8 mouse cellular contexts compared by ENCODE assay signal in the genomic region with DNA sequence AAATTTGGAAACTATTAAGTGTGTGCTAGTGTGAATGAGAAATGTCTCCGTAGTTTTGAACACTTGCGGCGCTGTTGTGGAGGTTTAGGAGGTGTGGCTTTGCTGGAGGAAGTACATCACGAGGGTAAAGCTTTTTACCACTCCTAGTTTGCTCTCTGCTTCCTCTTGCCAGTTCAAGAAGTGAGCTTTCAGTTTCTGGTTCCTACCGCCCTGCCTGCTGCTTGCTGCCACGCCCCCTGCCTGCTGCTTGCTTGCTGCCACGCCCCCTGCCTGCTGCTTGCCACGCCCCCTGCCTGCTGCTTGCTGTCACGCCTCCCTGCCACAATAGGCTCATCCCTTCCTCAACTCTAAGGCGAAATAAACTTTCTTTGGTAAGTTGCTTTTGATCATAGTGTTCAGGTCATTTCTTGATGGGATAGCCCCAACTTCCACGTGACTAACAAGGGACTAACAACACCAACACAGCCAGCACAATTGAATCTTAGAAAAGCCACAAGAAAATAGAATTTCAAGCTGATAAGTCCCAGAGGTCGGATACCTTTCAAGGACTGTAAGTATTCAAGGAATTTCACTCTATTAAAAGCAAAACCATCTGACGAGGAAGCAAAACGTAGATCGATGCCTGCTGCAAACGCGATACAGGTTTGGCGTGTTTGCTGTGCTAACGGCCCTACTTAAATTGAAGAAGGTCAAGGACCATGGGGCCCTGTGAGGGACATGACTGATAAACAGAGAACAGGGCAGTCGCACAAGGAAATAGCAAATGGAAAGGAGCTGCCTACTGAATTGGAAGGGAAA. TPM values are rescaled to one million over a fixed set of nuclear protein-coding genes. Genes with fewer than 3 reads are reported as not detected.
DNase-seq lines count a peak whose midpoint lies in the region; ATAC-seq lines count a peak whose summit lies in the region.

No protein-coding gene starts in this region.

- ATAC-seq in midbrain, embryonic 12.5 days (ENCODE audit: low FRiP score, low read depth): peak; percentile 65; the same call in 1 of the 2 replicates
- ATAC-seq in midbrain, embryonic 13.5 days: no peak
- peak; percentile 99 for ATAC-seq in common myeloid progenitor, adult 5-6 weeks (replicated peaks; ENCODE audit: low read depth, poor library complexity, severe bottlenecking)
- no peak; the same call in 1 of the 2 replicates for ATAC-seq in erythroid progenitor cell, adult 5-6 weeks (replicated peaks; ENCODE audit: low FRiP score, poor library complexity, severe bottlenecking)

- H3K36me3 ChIP-seq in midbrain, embryonic 12.5 days: no peaks in the 10 kb centered on the region
- no peaks in the 10 kb centered on the region for H3K36me3 ChIP-seq in midbrain, embryonic 13.5 days

- H3K9me3 ChIP-seq in midbrain, embryonic 12.5 days: no peaks in the 10 kb centered on the region
- H3K9me3 ChIP-seq in midbrain, embryonic 13.5 days: no peaks in the 10 kb centered on the region

- no peak overlapping the region for H3K27ac ChIP-seq in midbrain, embryonic 12.5 days (replicated peaks)
- no peak overlapping the region for H3K27ac ChIP-seq in midbrain, embryonic 13.5 days

- H3K4me3 ChIP-seq in midbrain, embryonic 12.5 days: no peak overlapping the region
- no peak overlapping the region for H3K4me3 ChIP-seq in midbrain, embryonic 13.5 days (replicated peaks)

- peak; percentile 79 to 85 for DNase-seq in heart, adult 18-20 months
- DNase-seq in kidney, adult 18-20 months: peak; percentile 64
- peak; percentile 87 to 89 for DNase-seq in lung, adult 18-20 months
- DNase-seq in retina, postnatal 7 days (ENCODE audit: low read depth, low spot score): peak; percentile 40

- H3K4me1 ChIP-seq in midbrain, embryonic 12.5 days: no peaks in the 10 kb centered on the region
- H3K4me1 ChIP-seq in midbrain, embryonic 13.5 days (replicated peaks): no peaks in the 10 kb centered on the region

- 27% methylated on average over 20 of the region's 20 CpGs for WGBS in midbrain, embryonic 12.5 days
- WGBS in midbrain, embryonic 13.5 days: 27% methylated on average over 20 of the region's 20 CpGs

- no peak overlapping the region for H3K9ac ChIP-seq in midbrain, embryonic 12.5 days (replicated peaks)
- H3K9ac ChIP-seq in midbrain, embryonic 13.5 days (replicated peaks): no peak overlapping the region

- no peaks in the 10 kb centered on the region for H3K27me3 ChIP-seq in midbrain, embryonic 12.5 days
- H3K27me3 ChIP-seq in midbrain, embryonic 13.5 days: no peaks in the 10 kb centered on the region

- 0 out of 2 replicates have a peak overlapping the region, but pooled peaks have one; percentile 4 for H3K4me2 ChIP-seq in midbrain, embryonic 12.5 days (replicated peaks)
- no peak overlapping the region for H3K4me2 ChIP-seq in midbrain, embryonic 13.5 days (replicated peaks)

RNA-seq across cellular contexts. Expression of a gene that starts 35.7 kb away (rescaled TPM):
- 24.0 and 25.4 TPM in 2 replicates for polyA plus RNA-seq in midbrain, embryonic 12.5 days (2016; fragmentation: Nextera tagmentation; extraction: Ambion mirVana)
- 35.1 and 38.1 TPM in 2 replicates for polyA plus RNA-seq in midbrain, embryonic 13.5 days (2015; fragmentation: Nextera tagmentation; extraction: Ambion mirVana)
- 0.10 and 4.3 TPM in 2 replicates for total RNA-seq in common myeloid progenitor, adult 5-6 weeks (2017)
- total RNA-seq in heart, adult 18-20 months (2021): 10 to 100 TPM; 82.2 to 93.8 TPM
- total RNA-seq in erythroid progenitor cell, adult 5-6 weeks (2015; ENCODE audit: low replicate concordance): not detected in 2 replicates
- total RNA-seq in erythroid progenitor cell, adult 5-6 weeks (2017; ENCODE audit: low replicate concordance): 0.30 TPM in 1 of 2 replicates, not detected in the other

Comparison
In these comparisons a context has a peak if more than half of its experiments do, and no peak if none do; other contexts are left out.
1. ATAC-seq: peak in midbrain, embryonic 12.5 days (single experiment) and common myeloid progenitor, adult 5-6 weeks (single experiment); none in midbrain, embryonic 13.5 days (single experiment) and erythroid progenitor cell, adult 5-6 weeks (single experiment).
2. RNA of a gene that starts 35.7 kb away (total RNA-seq): 82.2 to 93.8 TPM in heart, adult 18-20 months; 0.10 to 4.3 TPM in common myeloid progenitor, adult 5-6 weeks and 0.30 TPM in erythroid progenitor cell, adult 5-6 weeks; every median in the first group is over 10 times any median in the second.
3. Peak in every context shown above with its lines, with median percentiles within 50 percentile points of each other: DNase-seq.